Mouse (Mus musculus): ENCODE results near the gene H2-M3. TPM values are rescaled to one million over a fixed set of nuclear protein-coding genes. Genes with fewer than 3 reads are reported as not detected.

H2-M3 gene
- 1 to 10 TPM; 4.0 to 5.0 TPM for total RNA-seq (2023)

GRCm38 (mm10) chr17:37270058-37270701 lies at the start of gene H2-M3:
H2-M3 (plus strand) TSS chr17:37270220.

DNA sequence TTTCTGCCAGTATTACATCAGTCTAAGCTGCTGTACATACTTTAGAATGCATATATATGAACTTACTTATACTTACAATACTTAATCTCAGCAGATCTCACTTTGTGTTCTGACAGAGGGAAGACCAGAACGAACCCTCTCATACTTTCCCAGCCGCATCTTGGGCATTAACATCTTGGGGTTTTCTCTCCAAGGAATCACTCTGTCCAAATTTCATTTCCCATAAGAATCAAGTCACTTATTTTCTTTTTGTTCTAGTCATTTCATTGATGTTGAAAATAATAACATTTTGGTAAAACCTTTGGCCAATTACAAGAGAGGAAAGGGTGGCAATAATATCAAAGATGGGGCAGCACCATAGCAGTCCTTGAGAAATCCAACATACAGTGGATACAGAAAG lies 32.8 kb upstream of the H2-M3 start, which contains the start of gene Olfr97:
TSS of gene Olfr97 (minus strand) at position 101 of the 400 bp plus-strand sequence.

DNA sequence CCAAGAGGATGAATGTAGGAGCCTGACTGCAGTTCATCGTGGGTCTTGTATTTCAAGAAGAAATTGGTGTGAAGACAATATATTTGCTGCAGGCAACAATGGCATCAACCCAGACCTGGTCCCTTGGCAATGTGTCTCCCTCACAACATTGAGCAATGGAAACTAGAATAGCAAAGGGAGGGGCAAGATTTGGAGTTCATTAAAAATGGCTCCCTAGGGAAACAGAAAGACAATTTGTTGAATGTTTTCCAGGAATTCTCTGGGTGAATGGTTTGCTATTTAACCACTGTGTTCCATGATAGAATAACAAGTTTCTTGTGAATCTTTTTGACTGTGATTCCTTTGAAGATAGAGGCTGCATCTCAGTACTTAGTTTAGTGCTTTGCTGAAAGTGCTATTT lies 6.4 kb upstream of the H2-M3 start, which contains the start of gene Olfr98:
TSS of gene Olfr98 (minus strand) at position 124 of the 400 bp plus-strand sequence.

DNA sequence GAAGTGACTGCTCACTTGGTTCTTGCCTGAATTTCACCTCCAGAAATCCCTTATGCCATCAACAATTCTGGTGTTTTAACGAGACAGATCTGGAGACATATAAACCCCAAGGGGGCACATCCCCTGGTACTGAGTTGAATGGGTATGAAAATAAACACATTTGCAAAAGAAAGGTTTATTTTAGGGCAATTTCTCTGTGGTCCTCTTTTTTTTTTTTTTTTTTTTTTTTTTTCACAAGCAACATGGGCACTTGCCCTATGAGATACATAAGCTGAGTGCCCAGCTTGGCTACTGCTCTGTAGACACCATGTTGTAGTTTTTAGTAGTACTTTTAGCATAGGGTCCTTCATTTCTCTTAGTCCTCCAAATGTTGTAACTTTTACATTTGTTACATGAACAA lies 13.3 kb downstream of the H2-M3 start, which contains the start of gene Olfr99:
TSS of gene Olfr99 (minus strand) at position 101 of the 400 bp plus-strand sequence.

GRCm38 (mm10) chr17:37304213-37304612 lies 34.2 kb downstream of the H2-M3 start, which contains the start of gene Olfr101:
Olfr101 (minus strand) TSS chr17:37304313.

DNA sequence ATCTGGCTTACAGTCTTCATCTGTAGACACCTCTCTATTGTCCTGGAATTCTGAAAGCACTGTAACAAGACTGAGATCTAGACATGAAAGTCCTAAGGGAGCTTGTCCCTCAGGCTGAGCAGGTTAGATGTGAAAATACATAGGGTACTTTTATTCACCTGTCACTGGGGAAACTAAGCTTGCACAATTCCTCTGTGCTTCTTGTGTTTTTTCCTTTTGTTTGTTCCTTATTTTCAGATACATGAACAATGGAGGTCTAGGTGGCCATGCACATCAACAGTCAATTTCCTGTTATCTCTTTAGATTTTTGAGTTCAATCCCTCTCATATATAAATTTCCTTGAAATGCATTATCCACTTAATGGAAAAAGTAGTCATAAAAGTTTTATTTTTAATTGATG lies 46.9 kb downstream of the H2-M3 start, which contains the start of gene Olfr102:
TSS of gene Olfr102 (minus strand) at position 101 of the 400 bp plus-strand sequence.

Other genes with a start within 250 kb of the H2-M3 start
- not detected for gene Mog, start 246.8 kb upstream of the H2-M3 start, total RNA-seq (2023)
- 10 to 100 TPM; 87.9 to 96.0 TPM for gene Gabbr1, start 224.3 kb upstream of the H2-M3 start, total RNA-seq (2023)
- gene Olfr90, start 181.7 kb upstream of the H2-M3 start, total RNA-seq (2023): under 1 TPM in 1 of 2 experiments, not detected in 1; 0.24 TPM
- not detected for gene Olfr91, start 171.9 kb upstream of the H2-M3 start, total RNA-seq (2023)
- gene Olfr92, start 150.1 kb upstream of the H2-M3 start, total RNA-seq (2023): not detected
- not detected for gene Olfr93, start 108.7 kb upstream of the H2-M3 start, total RNA-seq (2023)
- not detected for gene Ubd, start 76.3 kb upstream of the H2-M3 start, total RNA-seq (2023)
- not detected for gene Olfr94, start 69.2 kb upstream of the H2-M3 start, total RNA-seq (2023)
- not detected for gene Olfr95, start 57.1 kb upstream of the H2-M3 start, total RNA-seq (2023)
- gene Olfr96, start 50.1 kb upstream of the H2-M3 start, total RNA-seq (2023): not detected
- gene Olfr97, start 32.9 kb upstream of the H2-M3 start, total RNA-seq (2023): not detected
- gene Olfr98, start 6.5 kb upstream of the H2-M3 start, total RNA-seq (2023): not detected
- gene Olfr99, start 13.2 kb downstream of the H2-M3 start, total RNA-seq (2023): not detected
- not detected for gene Olfr101, start 34.1 kb downstream of the H2-M3 start, total RNA-seq (2023)
- gene Olfr102, start 46.8 kb downstream of the H2-M3 start, total RNA-seq (2023): not detected
- gene Olfr103, start 69.5 kb downstream of the H2-M3 start, total RNA-seq (2023): not detected
- not detected for gene Olfr104-ps, start 89.4 kb downstream of the H2-M3 start, total RNA-seq (2023)
- gene Olfr105-ps, start 108.8 kb downstream of the H2-M3 start, total RNA-seq (2023): not detected
- not detected for gene Olfr106-ps, start 120.2 kb downstream of the H2-M3 start, total RNA-seq (2023)
- gene Olfr107, start 129.0 kb downstream of the H2-M3 start, total RNA-seq (2023): not detected
- not detected for gene Olfr108, start 175.3 kb downstream of the H2-M3 start, total RNA-seq (2023)
- gene Olfr109, start 188.7 kb downstream of the H2-M3 start, total RNA-seq (2023): not detected
- not detected for gene H2-M2, start 213.3 kb downstream of the H2-M3 start, total RNA-seq (2023)
- not detected for gene Olfr110, start 222.2 kb downstream of the H2-M3 start, total RNA-seq (2023)
- gene Olfr111, start 237.8 kb downstream of the H2-M3 start, total RNA-seq (2023): not detected

Measured in neutrophil, adult 83 days (primary cell).